17 mouse cellular contexts compared by ENCODE assay signal in the genomic region with DNA sequence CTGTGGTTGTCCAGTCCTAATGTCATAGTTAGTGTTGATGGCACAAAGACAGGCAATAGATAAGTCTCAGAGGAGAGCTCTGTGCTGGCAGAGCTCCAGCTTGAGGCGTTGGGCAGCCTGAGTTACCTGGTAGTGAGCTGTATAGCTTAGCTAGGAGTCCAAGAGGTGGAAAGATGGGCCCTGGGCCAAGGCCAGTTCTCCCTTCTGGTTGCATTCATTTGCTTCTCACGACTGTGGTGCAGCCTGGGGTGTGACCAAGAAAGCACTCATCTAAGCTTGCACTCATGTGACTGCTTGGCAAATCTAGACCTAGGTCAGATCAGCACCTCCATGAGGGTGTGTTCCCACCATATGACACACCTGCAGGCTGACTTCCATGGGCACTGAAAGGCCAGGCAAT. TPM values are rescaled to one million over a fixed set of nuclear protein-coding genes. Genes with fewer than 3 reads are reported as not detected.
"Had no signal": no experiment of that assay in that cellular context is flagged by ENCODE, and none has a peak within 500 bp of the region (broad histone marks: within the 10 kb centered on the region; RNA-seq: fewer than 3 reads in every experiment).

No protein-coding gene starts in this region.

- H3K9ac ChIP-seq: intestine, embryonic 15.5 days; limb, embryonic 12.5 days; liver, embryonic 13.5 days; liver, postnatal 0 days; lung, embryonic 15.5 days; midbrain, embryonic 12.5 days; neural tube, embryonic 13.5 days; stomach, embryonic 15.5 days had no signal

- H3K36me3 ChIP-seq: intestine, embryonic 15.5 days; limb, embryonic 12.5 days; liver, embryonic 13.5 days; lung, embryonic 15.5 days; midbrain, embryonic 12.5 days; neural tube, embryonic 13.5 days; stomach, embryonic 15.5 days had no signal

- ATAC-seq: intestine, embryonic 15.5 days; liver, postnatal 0 days; midbrain, embryonic 16.5 days had no signal

- DNase-seq: liver; liver, embryonic 13.5 days; liver, postnatal 0 days; lung, postnatal 14 days; right cerebral cortex, postnatal 14 days; thymus, adult 2 months; thymus, postnatal 25 days had no signal

- H3K27ac ChIP-seq: intestine, embryonic 15.5 days; layer of hippocampus, adult 2 months; limb, embryonic 12.5 days; liver, embryonic 13.5 days; lung, embryonic 15.5 days; macrophage; midbrain, embryonic 12.5 days; neural tube, embryonic 13.5 days; stomach, embryonic 15.5 days had no signal

- H3K4me2 ChIP-seq: intestine, embryonic 15.5 days; limb, embryonic 12.5 days; liver, embryonic 13.5 days; lung, embryonic 15.5 days; midbrain, embryonic 12.5 days; neural tube, embryonic 13.5 days; stomach, embryonic 15.5 days had no signal

- H3K4me3 ChIP-seq: intestine, embryonic 15.5 days; layer of hippocampus, adult 2 months; limb, embryonic 12.5 days; liver, embryonic 13.5 days; lung, embryonic 15.5 days; midbrain, embryonic 12.5 days; neural tube, embryonic 13.5 days; stomach, embryonic 15.5 days had no signal

- H3K4me1 ChIP-seq: liver, embryonic 13.5 days; neural tube, embryonic 13.5 days had no signal

- H3K9me3 ChIP-seq: intestine, embryonic 15.5 days; limb, embryonic 12.5 days; liver, embryonic 13.5 days; lung, embryonic 15.5 days; midbrain, embryonic 12.5 days; neural tube, embryonic 13.5 days; stomach, embryonic 15.5 days had no signal

RNA-seq across cellular contexts. Expression of gene Emx1, which starts 10.7 kb away (rescaled TPM):
- polyA plus RNA-seq: intestine, embryonic 15.5 days; liver, embryonic 13.5 days; liver, postnatal 0 days; lung, embryonic 15.5 days; macrophage; neural tube, embryonic 13.5 days; spleen, adult 2 months; stomach, embryonic 15.5 days had no signal
